Mouse (Mus musculus) liver, adult 2 months (tissue): ENCODE results near the gene Slc39a11. TPM values are rescaled to one million over a fixed set of nuclear protein-coding genes. Genes with fewer than 3 reads are reported as not detected.

Experiments
- DNase-seq: peaks from one replicate; pipeline ENCODE4 v3.0.0-alpha.2; 2011; ENCODE audit warnings: low read depth, low spot score; ENCODE audit errors: extremely low read depth
- H3K27ac ChIP-seq: fragments of 200-500 bp; replicated peaks from 2 replicates; pipeline ENCODE4 v1.5.1; 2012; ENCODE audit warnings: low read depth, mild to moderate bottlenecking, control low read depth, inconsistent platforms, low read length; ENCODE audit not compliant: insufficient read depth
- H3K27me3 ChIP-seq: fragments of 200-500 bp; 2 replicates; pipeline ENCODE4 v1.6.1; 2012; ENCODE audit warnings: mild to moderate bottlenecking, moderate library complexity, low read length, inconsistent platforms; ENCODE audit not compliant: control insufficient read depth, insufficient read depth
- H3K36me3 ChIP-seq: fragments of 200-500 bp; 2 replicates; pipeline ENCODE4 v1.6.1; 2012; ENCODE audit warnings: low read length, inconsistent platforms; ENCODE audit not compliant: control insufficient read depth, insufficient read depth
- H3K4me1 ChIP-seq: fragments of 200-500 bp; 2 replicates; pipeline ENCODE4 v1.6.1; 2011; ENCODE audit warnings: low read length; ENCODE audit not compliant: control insufficient read depth, insufficient read depth
- H3K4me3 ChIP-seq: fragments of 200-500 bp; 2 replicates; pipeline ENCODE4 v1.5.1; 2011; ENCODE audit warnings: low read depth, mild to moderate bottlenecking, control low read depth, low read length, moderate library complexity; ENCODE audit not compliant: insufficient read depth
- H3K79me2 ChIP-seq: fragments of 200-500 bp; 2 replicates; pipeline ENCODE4 v1.6.1; 2012; ENCODE audit warnings: inconsistent platforms, mild to moderate bottlenecking, low read length, moderate library complexity; ENCODE audit not compliant: control insufficient read depth, insufficient read depth
- H3K9ac ChIP-seq: fragments of 200-500 bp; 2 replicates; pipeline ENCODE4 v1.6.1; 2012; ENCODE audit warnings: low read depth, mild to moderate bottlenecking, control low read depth, inconsistent platforms, low read length
- CTCF ChIP-seq: fragments of 200-500 bp; IDR thresholded peaks from 2 replicates; pipeline ENCODE4 v1.5.1; 2011; ENCODE audit warnings: low read depth, low read length, control low read depth
- POLR2A ChIP-seq: fragments of 200-500 bp; IDR thresholded peaks from 2 replicates; pipeline ENCODE4 v1.6.1; 2011; ENCODE audit warnings: low read length, control low read depth; ENCODE audit not compliant: insufficient read depth; ENCODE audit errors: extremely low read depth
- WGBS: fragments of 180-500 bp; shearing (Covaris S2); methylation state at CpG from one replicate; pipeline ENCODE4 v1.1.7; 2018; 5-methylcytosine and 5-hydroxymethylcytosine counted together
- polyA plus RNA-seq: library from polyadenylated mRNA; depleted of rRNA; stranded (reverse); fragments of >200 nt; gene quantifications from 2 replicates; pipeline ENCODE4 v1.2.3, GENCODE M21; 2012
- total RNA-seq: library from RNA; depleted of rRNA; stranded (reverse); fragments of >200 nt; gene quantifications from 2 replicates; pipeline ENCODE4 v1.2.3, GENCODE M21; 2014

The Slc39a11 gene
- total and polyA plus RNA-seq, 2 experiments = 18.8 to 22.8 TPM

- WGBS = 87% methylated on average over 6 of the region's 6 CpGs
- H3K9ac ChIP-seq = no peak overlapping the region
- DNase-seq = no peak
- H3K36me3 ChIP-seq = no peaks in the 10 kb centered on the region
- H3K4me1 ChIP-seq = no peaks in the 10 kb centered on the region
- TF ChIP-seq CTCF = no peak
- no peak overlapping the region for H3K27ac ChIP-seq
- H3K79me2 ChIP-seq = no peaks in the 10 kb centered on the region
- no peak overlapping the region for H3K4me3 ChIP-seq
- H3K27me3 ChIP-seq = no peaks in the 10 kb centered on the region
These were observed 110.8 kb downstream of the Slc39a11 start for GRCm38 (mm10) chr11:113539079-113539478.

- DNase-seq = no peak
- WGBS = 92% methylated on average over 4 of the region's 4 CpGs
- Histone ChIP-seq H3K36me3 (no peaks in the 10 kb centered on the region), H3K4me3 (no peak overlapping the region), H3K9ac (no peak overlapping the region), H3K27me3 (no peaks in the 10 kb centered on the region), H3K4me1 (no peaks in the 10 kb centered on the region), H3K27ac (no peak overlapping the region), H3K79me2 (no peaks in the 10 kb centered on the region)
- TF ChIP-seq POLR2A (no peak), CTCF (no peak)
These were observed 111.4 kb downstream of the Slc39a11 start for GRCm38 (mm10) chr11:113538406-113538917.

GRCm38 (mm10) chr11:113537715-113538114, 112.2 kb downstream of the Slc39a11 start:
- no peaks in the 10 kb centered on the region for H3K4me1 ChIP-seq
- no peak overlapping the region for H3K4me3 ChIP-seq
- TF ChIP-seq CTCF (no peak), POLR2A (no peak)
- no peak for DNase-seq
- no peak overlapping the region for H3K9ac ChIP-seq
- no peak overlapping the region for H3K27ac ChIP-seq
- no peaks in the 10 kb centered on the region for H3K79me2 ChIP-seq
- no peaks in the 10 kb centered on the region for H3K27me3 ChIP-seq
- 93% methylated on average over 7 of the region's 7 CpGs for WGBS
- no peaks in the 10 kb centered on the region for H3K36me3 ChIP-seq

- H3K4me3 ChIP-seq = no peak overlapping the region
- 81% methylated on average over 8 of the region's 8 CpGs for WGBS
- no peaks in the 10 kb centered on the region for H3K27me3 ChIP-seq
- H3K27ac ChIP-seq = no peak overlapping the region
- no peak for DNase-seq
- H3K36me3 ChIP-seq = no peaks in the 10 kb centered on the region
- H3K9ac ChIP-seq = no peak overlapping the region
- no peaks in the 10 kb centered on the region for H3K79me2 ChIP-seq
- TF ChIP-seq POLR2A = no peak
- no peak for TF ChIP-seq CTCF
- no peaks in the 10 kb centered on the region for H3K4me1 ChIP-seq
These were observed 112.7 kb downstream of the Slc39a11 start for GRCm38 (mm10) chr11:113537199-113537586.

GRCm38 (mm10) chr11:113536308-113537198, 113.3 kb downstream of the Slc39a11 start:
- no peak overlapping the region for H3K9ac ChIP-seq
- no peak overlapping the region for H3K4me3 ChIP-seq

GRCm38 (mm10) chr11:113534341-113534740, 115.5 kb downstream of the Slc39a11 start:
- DNase-seq = no peak
- Histone ChIP-seq H3K36me3 (no peaks in the 10 kb centered on the region), H3K4me3 (no peak overlapping the region), H3K4me1 (no peaks in the 10 kb centered on the region), H3K9ac (no peak overlapping the region), H3K27ac (no peak overlapping the region), H3K27me3 (no peaks in the 10 kb centered on the region), H3K79me2 (no peaks in the 10 kb centered on the region)
- WGBS = 85% methylated on average over 11 of the region's 11 CpGs
- no peak for TF ChIP-seq CTCF
- no peak for TF ChIP-seq POLR2A

More at GRCm38 (mm10) chr11:113536308-113537198, 113.3 kb downstream of the Slc39a11 start:
- H3K27me3 ChIP-seq = no peaks in the 10 kb centered on the region
- WGBS = 88% methylated on average over 16 of the region's 16 CpGs
- no peaks in the 10 kb centered on the region for H3K36me3 ChIP-seq
- no peak for TF ChIP-seq POLR2A
- TF ChIP-seq CTCF = no peak
- H3K27ac ChIP-seq = no peak overlapping the region
- no peak for DNase-seq
- H3K79me2 ChIP-seq = no peaks in the 10 kb centered on the region
- no peaks in the 10 kb centered on the region for H3K4me1 ChIP-seq
